Mouse (Mus musculus) lung, adult 2 months (tissue): ENCODE results near the gene Il27. TPM values are rescaled to one million over a fixed set of nuclear protein-coding genes. Genes with fewer than 3 reads are reported as not detected.

Experiments
- DNase-seq: peaks from one replicate; pipeline ENCODE4 v3.0.0; 2022
- H3K4me1 ChIP-seq: fragments of 200-500 bp; 2 replicates; pipeline ENCODE4 v1.6.1; 2011; ENCODE audit warnings: low read length; ENCODE audit not compliant: control insufficient read depth, insufficient read depth
- H3K4me3 ChIP-seq: fragments of 200-500 bp; replicated peaks from 2 replicates; pipeline ENCODE3; 2011; ENCODE audit warnings: low read depth, mild to moderate bottlenecking, control low read depth, low read length; ENCODE audit errors: extremely low read depth
- CTCF ChIP-seq: fragments of 200-500 bp; IDR thresholded peaks from 2 replicates; pipeline ENCODE4 v1.5.1; 2011; ENCODE audit warnings: mild to moderate bottlenecking, low read length, control low read depth; ENCODE audit not compliant: insufficient read depth
- POLR2A ChIP-seq: fragments of 200-500 bp; IDR thresholded peaks from 2 replicates; pipeline ENCODE4 v1.6.1; 2011; ENCODE audit warnings: low read depth, mild to moderate bottlenecking, control low read depth, low read length, borderline replicate concordance; ENCODE audit errors: extremely low read depth
- WGBS: fragments of 180-500 bp; shearing (Covaris S2); methylation state at CpG from one replicate; pipeline ENCODE4 v1.1.7; 2018; 5-methylcytosine and 5-hydroxymethylcytosine counted together
- polyA plus RNA-seq: library from polyadenylated mRNA; depleted of rRNA; stranded (reverse); fragments of >200 nt; gene quantifications from 2 replicates; pipeline ENCODE4 v1.2.3, GENCODE M21; 2012

Il27 gene
- polyA plus RNA-seq, 1 experiment, result 0.43 TPM

GRCm38 (mm10) chr7:126585717-126586116 lies 9.0 kb downstream of the Il27 start, which contains the start of gene Cln3:
Gene Cln3, minus strand, starts transcription at chr7:126585817.
- no peak for DNase-seq
- H3K4me1 ChIP-seq, result no peaks in the 10 kb centered on the region; the same call in 1 of the 2 replicates
- TF ChIP-seq CTCF (no peak), POLR2A (no peak)
- peak within 1 kb of the TSS; percentile 31 for H3K4me3 ChIP-seq
- WGBS, result 65% methylated on average over 6 of the region's 6 CpGs

DNA sequence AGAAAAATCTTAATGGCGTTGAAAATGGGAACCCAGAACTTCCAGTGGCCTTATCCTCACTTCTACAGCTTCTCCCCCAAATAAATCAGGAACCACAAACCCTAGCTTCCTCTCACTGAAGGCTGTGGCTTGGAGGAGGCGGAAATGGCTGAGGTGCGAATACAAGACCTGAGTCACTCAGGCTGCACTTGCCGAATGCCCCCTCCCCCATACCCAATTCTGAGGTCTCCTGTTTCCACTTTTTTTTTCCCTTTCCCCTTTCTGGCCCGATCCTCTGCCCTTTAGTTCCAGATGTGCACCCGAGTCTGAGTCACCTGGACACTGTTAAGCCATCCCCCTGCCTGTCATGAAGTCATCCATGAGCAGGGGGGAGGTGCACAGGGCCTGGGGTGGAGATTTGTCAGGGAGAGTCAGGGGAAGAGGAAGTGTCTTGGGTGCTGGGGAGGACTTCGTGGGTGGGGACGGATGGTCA lies 10.2 kb downstream of the Il27 start, which contains the start of gene Apobr:
Gene Apobr, plus strand, starts transcription at position 437 of the 472 bp plus-strand sequence.
- 63% methylated on average over 8 of the region's 8 CpGs for WGBS
- no peaks in the 10 kb centered on the region; the same call in 1 of the 2 replicates for H3K4me1 ChIP-seq
- DNase-seq, result no peak
- no peak for TF ChIP-seq CTCF
- no peak; the same call in 1 of the 2 replicates for TF ChIP-seq POLR2A
- peak within 1 kb of the TSS; percentile 40 for H3K4me3 ChIP-seq

DNA sequence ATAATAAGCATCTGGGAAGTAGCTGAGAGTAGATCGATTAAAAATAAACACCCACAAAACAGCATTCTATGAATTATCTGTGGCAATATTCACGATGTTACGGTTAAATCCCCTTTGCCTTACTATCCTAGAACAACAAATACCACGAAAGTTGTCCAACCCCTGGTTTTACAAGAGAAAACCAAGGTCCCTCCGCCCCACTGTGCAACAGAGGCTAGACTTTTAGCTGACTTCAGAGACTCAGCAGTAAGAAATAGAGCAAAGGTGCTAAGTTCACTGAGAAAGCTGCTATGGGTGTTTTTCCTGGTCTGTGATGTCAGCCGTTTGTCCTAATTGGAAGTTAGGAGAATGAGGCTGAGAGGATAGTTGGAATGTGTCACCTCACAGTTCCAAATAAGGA lies 11.0 kb downstream of the Il27 start:
- TF ChIP-seq CTCF (no peak), POLR2A (no peak)
- Histone ChIP-seq H3K4me1 (no peaks in the 10 kb centered on the region), H3K4me3 (peak overlapping the region; percentile 80)
- WGBS, result 43% methylated on average over 6 of the region's 6 CpGs
- no peak for DNase-seq

DNA sequence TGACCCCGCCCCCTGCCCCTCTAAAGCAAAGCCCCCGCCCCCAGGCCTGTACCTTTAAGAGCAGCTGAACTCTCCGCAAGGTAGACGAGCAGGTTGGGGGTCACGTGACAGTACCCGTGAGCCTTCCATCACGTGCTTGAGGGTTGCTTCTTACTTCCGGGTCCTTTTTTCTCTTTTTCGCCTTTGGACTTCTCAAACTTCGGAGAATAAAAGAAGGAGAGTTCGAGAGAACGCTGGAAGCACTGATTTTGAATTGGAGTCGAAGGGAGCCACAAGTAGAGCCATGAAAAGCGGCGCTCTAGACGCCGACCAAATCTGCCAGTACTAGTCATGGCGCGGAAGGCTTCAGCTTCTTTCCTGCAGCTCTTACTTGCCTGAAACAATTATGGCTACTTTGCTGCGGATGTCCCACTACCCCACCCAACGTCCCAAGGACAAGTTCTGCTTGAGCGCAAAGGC lies 11.5 kb downstream of the Il27 start:
- TF ChIP-seq CTCF (no peak), POLR2A (peak; percentile 65; the same call in 1 of the 2 replicates)
- under 1% methylated on average over 22 of the region's 22 CpGs for WGBS
- Histone ChIP-seq H3K4me3 (peak overlapping the region; percentile 80), H3K4me1 (no peaks in the 10 kb centered on the region)
- peak; percentile 81 for DNase-seq

GRCm38 (mm10) chr7:126582759-126583158 lies 12.0 kb downstream of the Il27 start:
- DNase-seq, result no peak
- WGBS, result 3% methylated on average over 20 of the region's 20 CpGs
- TF ChIP-seq CTCF (no peak), POLR2A (no peak)

DNA sequence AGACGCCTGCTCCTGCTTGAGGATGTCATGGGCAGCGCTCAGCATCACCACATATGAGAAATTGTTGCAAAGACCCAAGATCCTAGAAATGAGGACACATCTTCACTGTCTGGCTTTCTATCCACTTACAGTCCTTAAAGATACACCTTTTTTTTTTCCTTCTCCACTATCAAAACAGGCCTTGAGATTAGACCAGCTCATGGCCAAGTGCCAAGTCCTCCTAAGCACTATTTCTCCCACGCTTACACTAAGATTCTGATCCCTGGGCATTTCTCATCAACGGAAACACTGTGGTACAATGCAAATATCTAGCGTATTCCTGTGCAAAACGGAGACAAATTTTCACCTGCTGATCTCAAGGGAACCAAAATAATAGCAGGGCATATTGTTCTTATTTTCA lies 13.1 kb downstream of the Il27 start:
- no peak for DNase-seq
- Histone ChIP-seq H3K4me1 (no peaks in the 10 kb centered on the region), H3K4me3 (no peak overlapping the region)
- no peak for TF ChIP-seq CTCF
- no peak for TF ChIP-seq POLR2A
- 75% methylated on average over 6 of the region's 6 CpGs for WGBS

More at GRCm38 (mm10) chr7:126582759-126583158, 12.0 kb downstream of the Il27 start:
- H3K4me1 ChIP-seq, result no peaks in the 10 kb centered on the region
- H3K4me3 ChIP-seq, result peak overlapping the region; percentile 80

DNA sequence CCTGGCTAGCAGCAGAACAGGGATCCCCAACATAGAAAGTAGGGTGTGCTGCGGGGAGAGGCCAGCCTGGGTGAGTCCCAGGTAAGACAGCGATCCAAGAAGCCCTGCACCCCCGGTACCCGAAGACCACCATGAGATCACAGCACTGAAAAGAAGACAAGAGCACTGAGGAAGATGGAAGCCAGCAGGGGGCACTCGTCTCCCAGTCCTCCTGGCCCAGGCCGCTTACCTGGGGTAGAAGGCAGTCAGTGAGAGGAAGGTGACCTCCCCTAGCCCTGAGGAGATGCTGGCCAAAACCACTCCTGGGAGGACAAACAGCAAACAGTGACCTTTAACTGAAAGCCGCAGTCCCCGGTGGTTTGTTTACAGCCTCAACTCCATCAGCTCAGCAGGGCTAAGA lies 15.6 kb downstream of the Il27 start:
- WGBS, result 51% methylated on average over 8 of the region's 8 CpGs
- Histone ChIP-seq H3K4me1 (no peaks in the 10 kb centered on the region), H3K4me3 (no peak overlapping the region)
- no peak for TF ChIP-seq POLR2A
- peak; percentile 63 for TF ChIP-seq CTCF
- DNase-seq, result peak; percentile 62

- WGBS, result 61% methylated on average over 8 of the region's 8 CpGs
- TF ChIP-seq CTCF (peak; percentile 65), POLR2A (no peak)
Measured at GRCm38 (mm10) chr7:126576946-126577345, 17.8 kb downstream of the Il27 start.

GRCm38 (mm10) chr7:126566094-126566765 lies 28.5 kb downstream of the Il27 start, which contains the start of gene Eif3c:
Gene Eif3c, minus strand, starts transcription at chr7:126566411.
- no peak for TF ChIP-seq CTCF
- TF ChIP-seq POLR2A, result peak; percentile 85; the same call in 1 of the 2 replicates
- peak; percentile 80 for DNase-seq
- no peaks in the 10 kb centered on the region for H3K4me1 ChIP-seq
- WGBS, result under 1% methylated on average over 46 of the region's 46 CpGs
- H3K4me3 ChIP-seq, result peak within 1 kb of the TSS; percentile 98

More at GRCm38 (mm10) chr7:126576946-126577345, 17.8 kb downstream of the Il27 start:
- no peaks in the 10 kb centered on the region for H3K4me1 ChIP-seq
- peak; percentile 45 for DNase-seq
- no peak overlapping the region for H3K4me3 ChIP-seq
